Mouse (Mus musculus) hindbrain, embryonic 14.5 days (tissue): ENCODE data around the gene AC141477.1. TPM values are rescaled to one million over a fixed set of nuclear protein-coding genes. Genes with fewer than 3 reads are reported as not detected.

Experiments
- ATAC-seq: fragments of 200-750 bp; cut with Nextera tagmentation; 2 replicates; pipeline ENCODE4 v1.8.0; 2017; ENCODE audit warnings: moderate number of reproducible peaks, mild to moderate bottlenecking, moderate TSS enrichment, moderate library complexity; ENCODE audit not compliant: low FRiP score
- DNase-seq: peaks from one replicate; pipeline ENCODE4 v3.0.0-alpha.2; 2015; ENCODE audit warnings: low spot score
- H3K27ac ChIP-seq: fragments of 300-500 bp; sonication (generic); 2 replicates; pipeline ENCODE4 v1.5.1; 2014; ENCODE audit warnings: mild to moderate bottlenecking, moderate library complexity
- H3K27me3 ChIP-seq: fragments of 300-500 bp; sonication (generic); 2 replicates; pipeline ENCODE4 v1.6.1; 2014; ENCODE audit warnings: mild to moderate bottlenecking, low read length, mixed read lengths; ENCODE audit not compliant: control insufficient read depth, insufficient read depth
- H3K36me3 ChIP-seq: fragments of 300-500 bp; sonication (generic); replicated peaks from 2 replicates; pipeline ENCODE4 v1.6.1; 2014; ENCODE audit not compliant: control insufficient read depth, insufficient read depth
- H3K4me1 ChIP-seq: fragments of 300-500 bp; sonication (generic); replicated peaks from 2 replicates; pipeline ENCODE4 v1.6.1; 2014; ENCODE audit warnings: antibody characterized with exemption, low read length, mixed read lengths; ENCODE audit not compliant: control insufficient read depth, insufficient read depth
- H3K4me2 ChIP-seq: fragments of 300-500 bp; sonication (generic); replicated peaks from 2 replicates; pipeline ENCODE4 v1.6.1; 2014; ENCODE audit warnings: mild to moderate bottlenecking, moderate library complexity
- H3K4me3 ChIP-seq: fragments of 300-500 bp; sonication (generic); replicated peaks from 2 replicates; pipeline ENCODE4 v1.5.1; 2014; ENCODE audit warnings: mild to moderate bottlenecking, low read length
- H3K9ac ChIP-seq: fragments of 300-500 bp; sonication (generic); 2 replicates; pipeline ENCODE4 v1.6.1; 2014
- H3K9me3 ChIP-seq: fragments of 300-500 bp; sonication (generic); 2 replicates; pipeline ENCODE4 v1.6.1; 2016; ENCODE audit warnings: low read length; ENCODE audit not compliant: control insufficient read depth
- WGBS: fragments of 180-500 bp; shearing (Covaris S2); extraction: QIAGEN DNeasy Blood & Tissue Kit; methylation state at CpG from one replicate; pipeline ENCODE4 v1.1.7; 2014; 5-methylcytosine and 5-hydroxymethylcytosine counted together
- polyA plus RNA-seq: library from polyadenylated mRNA; unstranded; fragments of >200 nt; fragmentation: Nextera tagmentation; extraction: Ambion mirVana; gene quantifications from 2 replicates; pipeline ENCODE4 v1.2.1, GENCODE M21; 2014

The AC141477.1 gene
- polyA plus RNA-seq, 1 experiment from 2014 or later = not detected

- Histone ChIP-seq H3K9ac (no peak overlapping the region), H3K4me1 (no peaks in the 10 kb centered on the region), H3K27me3 (no peaks in the 10 kb centered on the region), H3K4me3 (no peak overlapping the region), H3K36me3 (peaks cover 80% of the 10 kb centered on the region), H3K4me2 (no peak overlapping the region), H3K27ac (no peak overlapping the region), H3K9me3 (no peaks in the 10 kb centered on the region)
- DNase-seq = no peak
- WGBS = 94% methylated on average over 11 of the region's 11 CpGs
- no peak for ATAC-seq
Measured at GRCm38 (mm10) chr10:76433925-76434324, 6.3 kb downstream of the AC141477.1 start.

GRCm38 (mm10) chr10:76425674-76426073, 14.6 kb downstream of the AC141477.1 start:
- WGBS = 98% methylated on average over 7 of the region's 7 CpGs
- H3K36me3 ChIP-seq = peaks cover 97% of the 10 kb centered on the region
- no peaks in the 10 kb centered on the region for H3K27me3 ChIP-seq
- H3K27ac ChIP-seq = no peak overlapping the region
- H3K4me1 ChIP-seq = no peaks in the 10 kb centered on the region
- H3K4me3 ChIP-seq = no peak overlapping the region
- no peak for DNase-seq
- ATAC-seq = no peak
- H3K4me2 ChIP-seq = no peak overlapping the region
- H3K9ac ChIP-seq = no peak overlapping the region
- H3K9me3 ChIP-seq = no peaks in the 10 kb centered on the region

- Histone ChIP-seq H3K9me3 (no peaks in the 10 kb centered on the region), H3K36me3 (peaks cover 88% of the 10 kb centered on the region), H3K4me3 (no peak overlapping the region), H3K27ac (no peak overlapping the region), H3K4me2 (no peak overlapping the region), H3K27me3 (no peaks in the 10 kb centered on the region), H3K9ac (no peak overlapping the region), H3K4me1 (no peaks in the 10 kb centered on the region)
- 84% methylated on average over 12 of the region's 12 CpGs for WGBS
- no peak for ATAC-seq
- no peak for DNase-seq
Measured at GRCm38 (mm10) chr10:76416811-76417210, 23.4 kb downstream of the AC141477.1 start.

GRCm38 (mm10) chr10:76408520-76408919, 31.7 kb downstream of the AC141477.1 start:
- ATAC-seq = no peak
- Histone ChIP-seq H3K4me1 (no peaks in the 10 kb centered on the region), H3K36me3 (peaks cover 91% of the 10 kb centered on the region), H3K4me2 (no peak overlapping the region), H3K4me3 (no peak overlapping the region), H3K9me3 (no peaks in the 10 kb centered on the region), H3K9ac (no peak overlapping the region), H3K27ac (no peak overlapping the region), H3K27me3 (no peaks in the 10 kb centered on the region)
- DNase-seq = no peak
- 88% methylated on average over 10 of the region's 10 CpGs for WGBS

- peaks cover 59% of the 10 kb centered on the region for H3K36me3 ChIP-seq
- H3K4me1 ChIP-seq = no peaks in the 10 kb centered on the region
- no peak overlapping the region for H3K4me3 ChIP-seq
- no peaks in the 10 kb centered on the region for H3K9me3 ChIP-seq
- ATAC-seq (no peak), DNase-seq (no peak)
- no peak overlapping the region for H3K9ac ChIP-seq
- H3K4me2 ChIP-seq = no peak overlapping the region
- H3K27ac ChIP-seq = no peak overlapping the region
- no peaks in the 10 kb centered on the region for H3K27me3 ChIP-seq
- WGBS = 91% methylated on average over 12 of the region's 12 CpGs
Measured at GRCm38 (mm10) chr10:76392596-76392995, 47.6 kb downstream of the AC141477.1 start.

- Histone ChIP-seq H3K36me3 (peaks cover 61% of the 10 kb centered on the region), H3K9ac (no peak overlapping the region), H3K27me3 (no peaks in the 10 kb centered on the region), H3K4me1 (no peaks in the 10 kb centered on the region), H3K4me3 (no peak overlapping the region), H3K9me3 (no peaks in the 10 kb centered on the region), H3K27ac (no peak overlapping the region), H3K4me2 (no peak overlapping the region)
- DNase-seq (no peak), ATAC-seq (no peak)
- 87% methylated on average over 9 of the region's 9 CpGs for WGBS
Measured at GRCm38 (mm10) chr10:76391786-76392185, 48.5 kb downstream of the AC141477.1 start.

- H3K4me3 ChIP-seq = no peak overlapping the region
- DNase-seq = no peak
Measured at GRCm38 (mm10) chr10:76391166-76391565, 49.1 kb downstream of the AC141477.1 start.

More at GRCm38 (mm10) chr10:76391166-76391565, 49.1 kb downstream of the AC141477.1 start:
- ATAC-seq = no peak
- no peaks in the 10 kb centered on the region for H3K4me1 ChIP-seq
- H3K9ac ChIP-seq = no peak overlapping the region
- H3K27ac ChIP-seq = no peak overlapping the region
- no peaks in the 10 kb centered on the region for H3K27me3 ChIP-seq
- peaks cover 61% of the 10 kb centered on the region for H3K36me3 ChIP-seq
- H3K9me3 ChIP-seq = no peaks in the 10 kb centered on the region
- 96% methylated on average over 9 of the region's 9 CpGs for WGBS
- H3K4me2 ChIP-seq = no peak overlapping the region

Other genes starting within 250 kb of the AC141477.1 start
- gene Prmt2, start 202.6 kb downstream of the AC141477.1 start, polyA plus RNA-seq = 306 and 367 TPM in 2 replicates
- gene S100b, start 186.6 kb downstream of the AC141477.1 start, polyA plus RNA-seq = 2.9 and 4.4 TPM in 2 replicates
- 11.3 and 12.1 TPM in 2 replicates for gene Dip2a, start 95.2 kb downstream of the AC141477.1 start, polyA plus RNA-seq
- gene Pcnt, start 2.3 kb upstream of the AC141477.1 start, polyA plus RNA-seq = 5.4 and 7.8 TPM in 2 replicates
- not detected in 2 replicates for gene 2610028H24Rik, start 8.6 kb upstream of the AC141477.1 start, polyA plus RNA-seq
- gene Mcm3ap, start 28.5 kb upstream of the AC141477.1 start, polyA plus RNA-seq = 66.8 and 67.4 TPM in 2 replicates
- 5.1 and 5.3 TPM in 2 replicates for gene Ybey, start 28.7 kb upstream of the AC141477.1 start, polyA plus RNA-seq
- 36.2 and 39.9 TPM in 2 replicates for gene Lss, start 91.1 kb upstream of the AC141477.1 start, polyA plus RNA-seq
- not detected in 2 replicates for gene Spatc1l, start 121.8 kb upstream of the AC141477.1 start, polyA plus RNA-seq
- not detected in 2 replicates for gene Ftcd, start 135.2 kb upstream of the AC141477.1 start, polyA plus RNA-seq
- 15.7 and 19.9 TPM in 2 replicates for gene Col6a2, start 183.2 kb upstream of the AC141477.1 start, polyA plus RNA-seq